Mouse (Mus musculus): ENCODE data around the gene Slc10a7. TPM values are rescaled to one million over a fixed set of nuclear protein-coding genes. Genes with fewer than 3 reads are reported as not detected.

Slc10a7 gene
- polyA plus RNA-seq, 1 experiment from 2014 or later: 10.1 TPM

GRCm38 (mm10) chr8:78623972-78624371, 114.8 kb downstream of the Slc10a7 start:
- Histone ChIP-seq H3K9me3 (replicated peaks; ENCODE audit: control insufficient read depth, low read length, poor library complexity, severe bottlenecking) (no peaks in the 10 kb centered on the region), H3K4me1 (ENCODE audit: control insufficient read depth, insufficient read depth, low read length) (no peaks in the 10 kb centered on the region; the same call in 1 of the 2 replicates), H3K4me3 (ENCODE audit: low read depth, low read length) (no peak overlapping the region), H3K27ac (ENCODE audit: low read length) (no peak overlapping the region), H3K4me2 (ENCODE audit: low read length) (no peak overlapping the region), H3K9ac (ENCODE audit: low read depth, low read length) (no peak overlapping the region), H3K36me3 (ENCODE audit: control insufficient read depth, insufficient read depth, low read length) (no peaks in the 10 kb centered on the region), H3K27me3 (ENCODE audit: control insufficient read depth, insufficient read depth, low read depth, low read length) (no peaks in the 10 kb centered on the region)
- WGBS: 85% methylated on average over 5 of the region's 5 CpGs
- ATAC-seq: no peak

GRCm38 (mm10) chr8:78624738-78625442, 115.7 kb downstream of the Slc10a7 start:
- no peak overlapping the region for H3K4me2 ChIP-seq (ENCODE audit: low read length)
- no peak for ATAC-seq

GRCm38 (mm10) chr8:78626632-78627031, 117.5 kb downstream of the Slc10a7 start:
- ATAC-seq: no peak
- H3K9ac ChIP-seq (ENCODE audit: low read depth, low read length): no peak overlapping the region
- no peaks in the 10 kb centered on the region for H3K36me3 ChIP-seq (ENCODE audit: control insufficient read depth, insufficient read depth, low read length)
- peaks cover 2% of the 10 kb centered on the region; the same call in 1 of the 2 replicates for H3K4me1 ChIP-seq (ENCODE audit: control insufficient read depth, insufficient read depth, low read length)
- no peak overlapping the region for H3K4me3 ChIP-seq (ENCODE audit: low read depth, low read length)
- no peaks in the 10 kb centered on the region for H3K27me3 ChIP-seq (ENCODE audit: control insufficient read depth, insufficient read depth, low read depth, low read length)
- no peak overlapping the region for H3K27ac ChIP-seq (ENCODE audit: low read length)
- no peak overlapping the region for H3K4me2 ChIP-seq (ENCODE audit: low read length)
- H3K9me3 ChIP-seq (replicated peaks; ENCODE audit: control insufficient read depth, low read length, poor library complexity, severe bottlenecking): no peaks in the 10 kb centered on the region
- 64% methylated on average over 5 of the region's 5 CpGs for WGBS

More at GRCm38 (mm10) chr8:78624738-78625442, 115.7 kb downstream of the Slc10a7 start:
- 47% methylated on average over 12 of the region's 12 CpGs for WGBS
- no peaks in the 10 kb centered on the region; the same call in 1 of the 2 replicates for H3K4me1 ChIP-seq (ENCODE audit: control insufficient read depth, insufficient read depth, low read length)
- H3K9ac ChIP-seq (ENCODE audit: low read depth, low read length): no peak overlapping the region
- H3K27ac ChIP-seq (ENCODE audit: low read length): no peak overlapping the region
- H3K9me3 ChIP-seq (replicated peaks; ENCODE audit: control insufficient read depth, low read length, poor library complexity, severe bottlenecking): no peaks in the 10 kb centered on the region
- no peaks in the 10 kb centered on the region for H3K27me3 ChIP-seq (ENCODE audit: control insufficient read depth, insufficient read depth, low read depth, low read length)
- H3K4me3 ChIP-seq (ENCODE audit: low read depth, low read length): no peak overlapping the region
- H3K36me3 ChIP-seq (ENCODE audit: control insufficient read depth, insufficient read depth, low read length): no peaks in the 10 kb centered on the region

- Histone ChIP-seq H3K9ac (ENCODE audit: low read depth, low read length) (no peak overlapping the region), H3K4me1 (ENCODE audit: control insufficient read depth, insufficient read depth, low read length) (peaks cover 2% of the 10 kb centered on the region; the same call in 1 of the 2 replicates), H3K4me2 (ENCODE audit: low read length) (no peak overlapping the region), H3K27me3 (ENCODE audit: control insufficient read depth, insufficient read depth, low read depth, low read length) (no peaks in the 10 kb centered on the region), H3K36me3 (ENCODE audit: control insufficient read depth, insufficient read depth, low read length) (no peaks in the 10 kb centered on the region), H3K9me3 (replicated peaks; ENCODE audit: control insufficient read depth, low read length, poor library complexity, severe bottlenecking) (no peaks in the 10 kb centered on the region), H3K27ac (ENCODE audit: low read length) (no peak overlapping the region), H3K4me3 (ENCODE audit: low read depth, low read length) (no peak overlapping the region)
- WGBS: 52% methylated on average over 9 of the region's 9 CpGs
- ATAC-seq: no peak
Observed at GRCm38 (mm10) chr8:78627793-78628192, 118.6 kb downstream of the Slc10a7 start.

- Histone ChIP-seq H3K27me3 (ENCODE audit: control insufficient read depth, insufficient read depth, low read depth, low read length) (no peaks in the 10 kb centered on the region), H3K4me2 (ENCODE audit: low read length) (no peak overlapping the region), H3K27ac (ENCODE audit: low read length) (no peak overlapping the region), H3K9ac (ENCODE audit: low read depth, low read length) (no peak overlapping the region), H3K4me1 (ENCODE audit: control insufficient read depth, insufficient read depth, low read length) (peaks cover 13% of the 10 kb centered on the region), H3K9me3 (replicated peaks; ENCODE audit: control insufficient read depth, low read length, poor library complexity, severe bottlenecking) (no peaks in the 10 kb centered on the region), H3K4me3 (ENCODE audit: low read depth, low read length) (no peak overlapping the region), H3K36me3 (ENCODE audit: control insufficient read depth, insufficient read depth, low read length) (no peaks in the 10 kb centered on the region)
- no peak for ATAC-seq
- WGBS: 48% methylated on average over 19 of the region's 19 CpGs
Observed at GRCm38 (mm10) chr8:78630414-78631164, 121.4 kb downstream of the Slc10a7 start.

- Histone ChIP-seq H3K4me2 (ENCODE audit: low read length) (peak overlapping the region; percentile 17; the same call in 1 of the 2 replicates), H3K4me3 (ENCODE audit: low read depth, low read length) (no peak overlapping the region), H3K9me3 (replicated peaks; ENCODE audit: control insufficient read depth, low read length, poor library complexity, severe bottlenecking) (no peaks in the 10 kb centered on the region), H3K9ac (ENCODE audit: low read depth, low read length) (no peak overlapping the region), H3K4me1 (ENCODE audit: control insufficient read depth, insufficient read depth, low read length) (peaks cover 13% of the 10 kb centered on the region), H3K27ac (ENCODE audit: low read length) (no peak overlapping the region), H3K36me3 (ENCODE audit: control insufficient read depth, insufficient read depth, low read length) (no peaks in the 10 kb centered on the region), H3K27me3 (ENCODE audit: control insufficient read depth, insufficient read depth, low read depth, low read length) (no peaks in the 10 kb centered on the region)
- no peak for ATAC-seq
- WGBS: 18% methylated on average over 12 of the region's 12 CpGs
Observed at GRCm38 (mm10) chr8:78633012-78633411, 123.9 kb downstream of the Slc10a7 start.

GRCm38 (mm10) chr8:78634018-78634417, 124.9 kb downstream of the Slc10a7 start:
- Histone ChIP-seq H3K9me3 (replicated peaks; ENCODE audit: control insufficient read depth, low read length, poor library complexity, severe bottlenecking) (no peaks in the 10 kb centered on the region), H3K4me1 (ENCODE audit: control insufficient read depth, insufficient read depth, low read length) (peaks cover 13% of the 10 kb centered on the region), H3K27me3 (ENCODE audit: control insufficient read depth, insufficient read depth, low read depth, low read length) (no peaks in the 10 kb centered on the region), H3K36me3 (ENCODE audit: control insufficient read depth, insufficient read depth, low read length) (no peaks in the 10 kb centered on the region), H3K9ac (ENCODE audit: low read depth, low read length) (no peak overlapping the region), H3K27ac (ENCODE audit: low read length) (no peak overlapping the region), H3K4me3 (ENCODE audit: low read depth, low read length) (no peak overlapping the region), H3K4me2 (ENCODE audit: low read length) (peak overlapping the region; percentile 50)
- whole genome bisulfite sequencing: 45% methylated on average over 3 of the region's 3 CpGs
- 0 out of 2 replicates have a peak, but pooled peaks have one; percentile 33 for ATAC-seq

- Histone ChIP-seq H3K27me3 (ENCODE audit: control insufficient read depth, insufficient read depth, low read depth, low read length) (no peaks in the 10 kb centered on the region), H3K4me2 (ENCODE audit: low read length) (peak overlapping the region; percentile 50), H3K9me3 (replicated peaks; ENCODE audit: control insufficient read depth, low read length, poor library complexity, severe bottlenecking) (no peaks in the 10 kb centered on the region), H3K4me1 (ENCODE audit: control insufficient read depth, insufficient read depth, low read length) (peaks cover 13% of the 10 kb centered on the region), H3K36me3 (ENCODE audit: control insufficient read depth, insufficient read depth, low read length) (no peaks in the 10 kb centered on the region), H3K4me3 (ENCODE audit: low read depth, low read length) (no peak overlapping the region), H3K9ac (ENCODE audit: low read depth, low read length) (no peak overlapping the region), H3K27ac (ENCODE audit: low read length) (no peak overlapping the region)
- ATAC-seq: peak; percentile 86
- WGBS: 29% methylated on average over 17 of the region's 17 CpGs
Observed at GRCm38 (mm10) chr8:78634523-78635240, 125.5 kb downstream of the Slc10a7 start.
